Mouse (Mus musculus) lung, postnatal 4 days (tissue): ENCODE data around the gene Vpreb3.

Experiments used
- DNase-seq, 2 experiments: peaks; one replicate each; pipeline ENCODE4 v3.0.0; 2021

Gene Vpreb3

DNA sequence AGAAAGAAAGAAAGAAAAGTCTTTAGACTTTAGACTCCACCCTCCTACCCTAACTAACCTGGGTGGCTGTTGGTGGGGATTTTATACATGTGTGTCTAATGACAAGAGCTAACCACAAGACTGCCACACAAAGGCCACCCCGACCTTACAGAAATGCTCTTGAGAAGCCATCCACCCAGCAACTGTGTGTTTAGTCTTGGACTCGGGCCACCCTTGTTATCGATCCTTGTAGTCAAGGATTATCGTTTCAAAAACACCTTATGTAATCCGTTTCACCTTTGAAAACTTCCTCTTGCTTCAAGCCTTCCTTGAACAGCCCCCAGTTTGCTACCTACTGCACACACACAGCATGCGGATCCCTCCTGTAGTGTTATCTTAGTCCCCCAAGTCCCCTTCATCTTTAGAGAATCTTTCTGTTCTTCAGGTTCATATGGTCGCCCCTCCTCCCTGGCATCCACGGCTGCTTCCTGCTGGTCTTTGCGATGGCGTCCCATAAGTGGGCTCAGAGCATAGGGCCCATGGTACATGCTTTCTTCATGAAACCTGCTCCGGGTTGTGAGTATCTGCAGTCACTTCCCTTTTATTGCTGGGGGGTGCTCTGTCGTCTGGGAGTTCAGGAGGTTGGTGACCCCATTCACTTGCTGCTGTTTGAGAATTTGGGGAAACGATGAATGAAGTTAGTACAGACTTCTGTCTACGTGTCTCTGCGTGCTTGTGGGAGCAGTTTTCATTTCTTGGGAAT is at the start of gene Vpreb3:
Vpreb3 (plus strand) TSS at position 322 of the 742 bp plus-strand sequence.
- DNase-seq = no peak

DNA sequence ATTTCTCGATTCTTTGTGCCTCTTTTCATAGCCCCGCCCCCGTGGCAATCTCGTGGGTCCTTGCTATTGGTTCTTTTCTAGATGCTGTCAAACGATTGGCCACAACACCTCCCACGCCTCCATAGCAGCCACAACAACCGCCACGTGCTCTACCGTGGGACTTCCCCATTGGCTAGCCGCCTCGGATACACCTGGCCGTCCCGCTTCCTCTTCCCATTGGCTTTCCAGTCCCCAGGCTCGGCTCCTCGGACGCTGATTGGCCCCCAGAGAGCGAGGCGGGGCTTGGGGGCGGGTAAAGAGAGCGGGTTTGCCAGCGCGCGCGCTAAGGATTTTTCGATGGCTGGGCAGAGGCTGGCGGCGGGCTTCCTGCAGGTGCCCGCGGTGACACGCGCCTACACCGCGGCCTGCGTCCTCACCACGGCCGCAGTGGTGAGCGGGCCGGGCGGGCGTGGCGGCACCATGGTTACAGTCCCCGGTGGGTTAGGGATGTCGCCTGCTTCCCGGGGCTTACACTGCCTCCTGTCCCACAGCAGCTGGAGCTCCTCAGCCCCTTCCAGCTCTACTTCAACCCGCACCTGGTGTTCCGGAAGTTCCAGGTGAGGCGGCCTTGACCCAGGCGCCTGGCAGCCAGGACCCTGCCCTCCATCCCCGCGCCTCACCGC is 49.6 kb upstream of the Vpreb3 start, which contains the start of gene Derl3:
Derl3 (plus strand) TSS at position 325 of the 662 bp plus-strand sequence.
- peak; percentile 94 to 96 for DNase-seq

GRCm38 (mm10) chr10:75894601-75895000 is 48.3 kb upstream of the Vpreb3 start:
- no peak for DNase-seq

- DNase-seq = no peak
Observed at GRCm38 (mm10) chr10:75895730-75896129, 47.1 kb upstream of the Vpreb3 start.

DNA sequence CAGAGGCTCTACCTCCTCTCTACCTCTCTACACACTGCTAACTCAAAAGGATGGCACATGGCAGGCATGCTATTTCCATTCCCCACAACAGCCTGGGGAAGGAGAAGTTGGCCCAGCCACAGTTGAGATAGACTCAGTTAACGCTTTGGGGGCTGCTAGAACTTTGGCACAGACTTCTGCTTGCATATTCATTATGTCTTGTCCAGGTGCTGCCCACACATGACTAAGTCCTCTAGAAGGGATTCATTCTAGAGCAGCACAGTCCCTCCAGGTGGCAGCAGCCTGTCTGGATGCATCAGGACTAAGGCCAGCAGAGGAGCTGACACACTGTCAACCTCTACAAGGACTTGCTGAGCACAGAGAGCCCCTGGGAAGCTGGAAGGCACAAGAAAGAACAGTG is 46.6 kb upstream of the Vpreb3 start:
- no peak for DNase-seq

DNA sequence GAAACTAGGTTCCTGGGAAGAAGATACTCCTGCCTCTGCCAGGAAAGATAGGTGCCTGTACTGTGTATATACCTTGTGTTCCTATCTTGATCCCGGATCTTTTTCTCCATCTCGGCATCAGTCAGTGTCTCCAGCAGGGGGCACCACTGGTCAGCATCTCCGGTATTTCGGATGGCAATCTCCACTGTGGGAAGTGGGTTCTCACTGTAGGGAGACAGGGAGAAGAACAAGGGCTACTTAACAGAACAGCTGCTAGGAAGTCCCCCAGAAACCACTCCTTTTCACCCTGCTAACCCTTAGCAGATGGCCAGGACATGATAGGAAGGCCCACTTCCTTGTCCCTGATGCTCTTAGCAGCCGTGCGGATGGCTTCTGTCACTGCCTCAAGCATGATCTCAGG is 45.5 kb upstream of the Vpreb3 start:
- peak; percentile 67 to 81 for DNase-seq

- no peak for DNase-seq
Observed at GRCm38 (mm10) chr10:75898039-75898564, 44.8 kb upstream of the Vpreb3 start.

DNA sequence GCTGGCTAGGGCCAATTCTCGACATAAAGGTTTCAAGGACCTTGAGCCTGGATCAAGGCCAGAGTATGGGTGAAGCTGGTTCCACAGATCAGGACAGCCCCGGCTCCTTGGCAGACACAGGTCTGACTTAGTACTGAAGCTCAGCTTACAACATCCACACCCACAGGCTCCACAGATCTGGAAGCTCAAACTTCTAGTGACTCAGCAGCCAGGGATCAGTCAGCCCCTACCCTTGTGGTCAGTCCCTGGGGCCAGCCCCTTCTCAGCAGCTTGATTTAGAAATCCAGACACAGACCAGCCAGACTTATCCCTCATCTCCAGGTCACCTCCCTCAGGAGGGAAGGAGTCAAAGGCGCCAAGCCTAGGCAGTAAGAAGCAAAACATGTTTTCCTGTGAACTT is 44.0 kb upstream of the Vpreb3 start:
- DNase-seq = peak; percentile 34 to 60

DNA sequence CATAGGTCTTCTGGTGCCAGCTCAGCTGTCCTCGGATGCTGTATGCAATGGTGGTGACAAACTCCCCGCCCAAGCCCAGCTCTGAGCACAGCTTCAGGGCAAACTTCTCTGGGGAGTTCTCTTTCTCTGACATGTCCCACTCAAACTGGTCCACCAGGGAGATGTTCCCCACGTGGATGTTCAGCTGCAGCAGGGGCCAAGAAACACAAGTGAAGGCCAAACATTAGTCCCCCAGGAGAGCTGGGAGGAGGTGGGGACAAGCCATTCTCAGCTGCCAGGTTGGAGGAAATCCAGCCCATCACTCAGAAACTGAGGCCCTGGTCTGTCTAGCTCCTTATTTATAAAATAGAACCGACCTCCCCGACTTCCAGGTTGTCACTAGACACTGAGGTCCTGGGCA is 38.5 kb upstream of the Vpreb3 start:
- no peak for DNase-seq

GRCm38 (mm10) chr10:75906882-75907281 is 36.0 kb upstream of the Vpreb3 start:
- DNase-seq = no peak

DNA sequence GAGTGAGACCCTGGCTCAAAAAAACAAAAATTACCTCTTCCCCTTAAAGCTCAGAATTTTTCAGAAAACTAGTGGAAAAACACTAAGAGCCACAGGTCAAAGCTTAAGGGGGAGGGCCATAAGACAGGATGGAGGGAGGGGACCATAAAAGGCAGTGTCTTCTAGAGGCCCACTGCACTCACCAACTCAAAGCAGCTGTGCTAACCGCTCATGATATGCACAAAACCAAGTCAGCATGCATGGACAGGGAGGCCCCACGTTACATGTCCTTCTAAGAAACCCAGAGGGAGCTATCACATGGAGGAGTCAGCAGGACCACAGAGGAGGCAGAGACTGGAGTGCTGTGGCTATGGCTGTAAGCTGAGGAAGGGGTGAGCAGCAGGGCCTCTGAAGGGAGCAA is 32.2 kb upstream of the Vpreb3 start:
- DNase-seq = no peak

DNA sequence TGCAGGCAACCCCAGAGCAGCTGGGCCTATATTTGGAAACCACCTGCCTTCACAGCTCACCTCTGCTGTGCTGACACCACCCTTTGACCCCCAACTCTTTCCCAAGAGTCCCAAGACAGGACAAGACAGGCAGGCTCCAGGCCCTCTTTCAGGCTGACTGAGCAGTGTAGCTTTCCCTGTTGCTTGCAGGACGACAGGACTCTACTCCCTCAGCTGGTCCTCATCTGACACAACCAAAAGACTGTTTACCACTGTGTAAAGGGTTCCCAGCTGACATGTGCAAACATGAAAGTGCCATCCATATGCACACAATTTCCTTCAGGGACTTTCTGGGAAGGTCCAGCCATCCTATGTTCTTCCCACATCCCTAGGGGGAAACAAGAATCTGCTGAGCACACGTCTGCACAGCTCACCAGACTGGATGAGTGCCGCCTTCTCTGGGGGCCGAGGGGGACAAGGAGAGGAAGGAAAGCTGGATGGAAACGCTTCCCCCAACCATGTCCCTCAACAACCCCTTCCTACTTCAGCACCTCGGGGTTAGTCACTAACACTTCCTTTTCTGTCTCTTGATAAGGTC is 29.8 kb upstream of the Vpreb3 start:
- no peak for DNase-seq

DNA sequence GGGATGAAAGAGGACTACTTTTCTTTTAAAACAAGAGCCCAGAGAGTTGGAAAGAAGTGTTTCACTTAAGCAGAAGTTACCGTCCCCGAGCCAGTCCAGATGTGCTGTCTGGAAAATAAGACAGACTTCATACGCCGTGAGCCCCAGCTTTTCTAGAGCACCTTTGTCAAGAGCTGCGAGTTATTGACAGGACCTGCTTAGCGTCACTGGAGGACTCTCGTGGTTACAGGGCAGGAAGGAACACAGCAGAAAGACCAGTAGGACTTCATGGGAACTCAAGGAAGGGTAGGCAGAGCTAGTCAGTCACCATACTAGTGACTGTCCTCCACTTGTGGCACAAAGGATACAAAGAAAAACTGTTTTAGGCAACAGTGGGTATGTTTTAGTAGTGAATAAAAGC is 27.3 kb upstream of the Vpreb3 start:
- no peak for DNase-seq

DNA sequence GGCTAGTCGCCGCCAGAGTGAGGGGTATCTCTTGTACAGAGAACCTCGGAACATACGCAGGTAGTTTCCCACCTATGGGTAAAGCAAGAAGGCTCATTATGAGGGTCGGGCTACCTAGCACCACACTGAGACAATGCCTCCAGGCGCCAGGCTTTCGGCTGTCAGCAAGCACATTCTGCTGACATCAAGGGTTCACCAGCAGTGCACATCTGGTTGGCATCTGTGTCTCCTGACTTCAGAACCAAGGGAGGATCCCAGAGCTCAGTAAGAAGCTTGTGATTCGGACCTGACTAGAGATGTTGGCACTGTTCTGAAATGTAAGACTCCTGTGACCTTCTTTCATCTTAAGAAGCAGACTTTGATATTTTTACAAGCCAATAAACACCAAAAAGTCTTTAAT is 26.0 kb upstream of the Vpreb3 start:
- DNase-seq = no peak

GRCm38 (mm10) chr10:75919026-75919425 is 23.8 kb upstream of the Vpreb3 start:
- peak in 1 of 2 experiments; percentile 53 for DNase-seq

DNA sequence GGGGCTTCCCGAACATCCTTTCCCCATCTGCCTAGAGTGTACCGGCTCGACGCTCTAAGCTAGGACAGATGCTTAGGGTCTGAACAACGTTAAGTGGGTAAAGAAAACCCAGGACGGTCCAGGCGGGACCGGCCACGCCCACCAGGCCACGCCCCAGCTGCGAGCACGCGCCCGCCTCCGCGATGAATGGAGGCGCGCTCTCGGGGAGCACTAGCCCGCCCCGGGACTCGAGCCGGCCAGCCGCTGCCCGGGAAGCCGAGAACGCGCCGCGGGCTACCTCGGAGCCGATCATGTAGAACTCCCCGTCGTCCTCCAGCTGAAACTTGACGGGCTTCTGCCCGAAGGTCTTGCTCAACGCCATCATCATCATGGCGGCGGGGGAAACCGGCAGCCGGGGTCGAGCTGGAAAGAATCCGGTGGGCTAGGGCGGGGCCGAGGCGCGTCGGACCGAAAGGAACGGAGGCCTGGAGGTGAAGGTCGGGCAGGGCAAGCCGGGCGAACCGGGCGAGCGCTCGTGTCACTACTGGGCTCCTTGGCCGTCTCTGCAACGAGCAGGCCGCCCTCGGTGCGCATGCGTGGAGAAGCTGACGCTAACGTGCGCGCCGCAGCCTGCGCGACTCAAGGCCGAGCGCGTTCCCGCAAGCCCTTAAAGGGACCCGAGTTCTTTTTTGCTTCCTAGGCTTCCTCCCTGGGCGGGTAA is 21.7 kb upstream of the Vpreb3 start, which contains the start of gene Smarcb1:
Smarcb1 (minus strand) TSS at position 592 of the 700 bp plus-strand sequence.
- DNase-seq = peak; percentile 95 to 97

- DNase-seq = no peak
Observed at GRCm38 (mm10) chr10:75921726-75922560, 20.9 kb upstream of the Vpreb3 start.

DNA sequence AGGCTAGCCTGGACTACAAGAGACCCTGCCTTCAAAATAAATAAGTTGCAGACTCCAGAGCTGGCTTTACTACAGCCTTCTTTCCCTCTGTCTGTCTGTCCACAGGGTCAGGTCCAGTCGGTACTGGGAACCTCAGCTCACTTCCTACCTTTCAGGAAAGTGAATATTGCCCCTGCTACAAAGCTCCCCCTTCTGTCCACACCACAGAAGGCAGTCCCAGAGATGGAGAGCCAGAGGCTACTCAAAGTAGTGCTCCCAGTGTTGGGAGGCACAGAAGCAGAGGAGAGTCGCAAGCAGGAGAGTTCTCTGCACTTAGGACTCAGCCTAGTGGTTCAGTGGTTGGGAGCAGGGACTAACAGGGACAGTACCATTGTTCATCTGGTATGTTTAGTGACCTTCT is 18.5 kb upstream of the Vpreb3 start:
- DNase-seq = no peak

GRCm38 (mm10) chr10:75926396-75926795 is 16.5 kb upstream of the Vpreb3 start:
- DNase-seq = no peak

DNA sequence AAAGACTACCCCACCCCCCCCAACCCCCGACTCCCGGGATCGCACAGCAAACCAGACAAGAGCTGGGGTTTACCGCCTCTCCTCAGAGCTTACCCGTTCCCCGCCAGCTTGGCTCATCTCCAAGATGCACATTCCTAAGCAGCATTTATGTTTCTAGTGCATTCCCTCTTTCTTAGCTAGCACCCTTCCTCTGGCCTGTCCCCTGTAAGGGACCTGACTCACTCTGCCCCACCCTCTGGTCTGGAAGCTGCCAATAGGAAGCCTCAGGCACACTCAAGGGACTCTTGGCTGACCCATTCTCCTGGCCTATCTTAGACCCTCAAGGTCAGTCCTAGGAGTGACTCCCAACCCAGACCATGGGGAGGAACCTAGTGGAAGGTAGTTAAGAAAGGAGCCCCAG is 12.6 kb upstream of the Vpreb3 start:
- DNase-seq = peak; percentile 71 to 78

DNA sequence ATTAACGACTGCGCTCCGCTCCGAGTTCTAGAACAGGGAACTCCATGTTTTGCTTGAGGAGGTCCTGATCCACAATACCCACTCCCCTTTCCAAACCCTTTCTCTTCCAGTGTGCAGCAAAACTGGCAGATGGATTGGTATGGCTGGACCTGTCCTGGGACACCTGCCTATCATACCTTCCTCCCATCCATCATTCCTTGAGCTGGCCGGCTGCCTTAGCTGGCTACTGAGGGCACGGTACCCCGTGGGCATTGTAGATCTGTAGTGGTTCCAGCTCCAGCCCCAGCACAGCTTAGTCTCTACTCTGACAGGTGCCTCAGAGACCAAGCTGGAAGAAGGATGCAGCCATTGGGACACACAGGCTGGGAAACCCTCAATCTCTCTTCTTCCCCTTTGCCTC is 11.5 kb upstream of the Vpreb3 start:
- DNase-seq = no peak

DNA sequence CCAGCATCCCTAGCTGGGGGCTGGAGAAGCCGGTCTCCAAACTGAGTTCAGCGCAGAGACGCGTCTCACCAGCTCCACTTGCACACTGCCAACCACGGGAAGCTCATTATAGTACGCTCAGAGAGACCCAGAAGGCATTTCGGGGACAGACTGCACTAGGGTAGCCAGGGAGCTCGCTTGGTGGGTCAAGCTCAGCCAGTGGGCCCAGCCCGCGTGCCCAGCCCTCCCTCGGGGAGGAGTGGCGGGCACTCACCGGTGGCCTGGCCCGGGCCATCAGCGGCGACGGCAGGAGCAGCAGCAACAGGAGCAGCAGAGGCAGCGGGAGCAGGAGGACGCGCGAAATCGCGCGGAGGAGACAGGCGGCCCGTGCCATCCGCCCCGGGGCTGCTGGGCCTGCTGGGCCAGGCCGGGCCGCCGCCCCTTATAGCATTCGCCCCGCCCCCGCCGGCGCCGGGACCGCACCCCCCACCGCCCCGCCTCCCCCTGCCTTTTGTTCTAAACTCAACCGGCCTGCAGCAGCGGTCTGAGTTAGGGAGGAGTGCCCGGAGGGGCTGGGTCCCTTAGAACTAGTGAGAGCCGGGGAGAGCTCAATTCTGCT is 10.7 kb upstream of the Vpreb3 start:
- peak; percentile 74 to 84 for DNase-seq
